Mouse (Mus musculus) MEL (cell line): ENCODE data around the gene Gramd4.

Source experiments
- CTCF ChIP-seq, 3 experiments: IDR thresholded peaks in 2 of 3; conservative IDR thresholded peaks in 1 of 3; 2 replicates each; pipeline ENCODE4 v1.5.1; 2011 to 2012; ENCODE audit warnings: low read length in 3 of 3, low read depth in 2 of 3, mild to moderate bottlenecking in 2 of 3, improper control_type of control experiment in 1 of 3, inconsistent platforms in 1 of 3, mixed read lengths in 1 of 3, moderate library complexity in 1 of 3; ENCODE audit not compliant: control insufficient read depth in 1 of 3, insufficient read depth in 1 of 3, poor library complexity in 1 of 3, severe bottlenecking in 1 of 3
- ELF1 ChIP-seq: IDR thresholded peaks from 2 replicates; pipeline ENCODE4 v1.6.1; 2014; ENCODE audit warnings: low read depth, mild to moderate bottlenecking, inconsistent platforms, low read length, improper control_type of control experiment, moderate library complexity
- MAFK ChIP-seq: IDR thresholded peaks from 2 replicates; pipeline ENCODE4 v1.6.1; 2011; ENCODE audit warnings: low read depth, mild to moderate bottlenecking, low read length, improper control_type of control experiment, borderline replicate concordance

- TF ChIP-seq CTCF (IDR thresholded peaks at IDR 0.05 in 2 of 3, conservative IDR thresholded peaks at IDR 0.05 in 1 of 3; ENCODE audit: control insufficient read depth in 1 of 3, insufficient read depth in 1 of 3, low read depth in 2 of 3, low read length in 3 of 3, poor library complexity in 1 of 3, severe bottlenecking in 1 of 3) (no peak), MAFK (no peak), ELF1 (no peak)
Observed at GRCm38 (mm10) chr15:86029981-86030380, 27.5 kb upstream of the Gramd4 start.
